Mouse (Mus musculus): ENCODE data around the gene Uhrf1bp1l.
A peak's percentile ranks its signal among the peaks of the same experiment; 100 is the strongest.

- TF ChIP-seq CTCF (IDR thresholded peaks at IDR 0.05; ENCODE audit: extremely low read depth, insufficient read depth, insufficient read length, insufficient replicate concordance) (no peak), POLR2A (IDR thresholded peaks at IDR 0.05; ENCODE audit: low read depth, low read length) (peak; percentile 51)
Observed at GRCm38 (mm10) chr10:89732001-89732794, 12.6 kb upstream of the Uhrf1bp1l start, which contains the start of gene Actr6.
